Mouse (Mus musculus): ENCODE measurements around the gene Rassf8.

DNA sequence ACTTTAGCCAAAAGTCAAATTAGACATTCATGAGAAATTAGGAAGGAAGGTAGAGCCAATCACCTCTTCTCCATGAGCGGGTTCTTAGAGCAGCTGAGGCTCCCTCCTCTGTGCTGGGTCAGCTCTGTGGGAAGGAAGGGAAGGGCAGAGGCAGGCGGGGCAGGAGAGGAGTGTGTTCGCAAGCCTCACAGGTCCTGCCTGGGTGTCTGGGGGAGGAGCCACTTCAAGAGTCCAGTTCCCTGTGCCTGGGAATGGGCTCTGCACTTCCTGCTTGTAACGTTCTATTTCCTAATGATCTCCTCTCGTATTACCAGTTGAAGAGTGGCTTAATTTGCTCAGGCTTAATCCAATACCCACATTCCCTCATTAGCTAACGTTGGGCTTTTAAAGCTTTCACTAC is 32.8 kb downstream of the Rassf8 start:
- TF ChIP-seq CTCF (IDR thresholded peaks at IDR 0.05; ENCODE audit: low read depth, low read length) (no peak), POLR2A (IDR thresholded peaks at IDR 0.05; ENCODE audit: borderline replicate concordance, low read depth, low read length) (no peak)
